Mouse (Mus musculus) embryonic facial prominence, embryonic 12.5 days (tissue): ENCODE data around the gene Smurf2. TPM values are rescaled to one million over a fixed set of nuclear protein-coding genes. Genes with fewer than 3 reads are reported as not detected.

Source experiments
- ATAC-seq: fragments of 200-750 bp; cut with Nextera tagmentation; 2 replicates; pipeline ENCODE4 v1.8.0; 2017; ENCODE audit not compliant: insufficient number of reproducible peaks, insufficient read depth, low FRiP score, low TSS enrichment
- H3K27ac ChIP-seq: fragments of 300-500 bp; sonication (generic); 2 replicates; pipeline ENCODE4 v1.5.1; 2016; ENCODE audit warnings: mild to moderate bottlenecking
- H3K27me3 ChIP-seq: fragments of 300-500 bp; sonication (generic); 2 replicates; pipeline ENCODE4 v1.6.1; 2016; ENCODE audit warnings: mild to moderate bottlenecking, moderate library complexity
- H3K36me3 ChIP-seq: fragments of 300-500 bp; sonication (generic); 2 replicates; pipeline ENCODE4 v1.6.1; 2016; ENCODE audit warnings: mild to moderate bottlenecking
- H3K4me1 ChIP-seq: fragments of 300-500 bp; sonication (generic); 2 replicates; pipeline ENCODE4 v1.6.1; 2016
- H3K4me2 ChIP-seq: fragments of 300-500 bp; sonication (generic); replicated peaks from 2 replicates; pipeline ENCODE4 v1.6.1; 2016; ENCODE audit warnings: mild to moderate bottlenecking, moderate library complexity
- H3K4me3 ChIP-seq: fragments of 300-500 bp; sonication (generic); 2 replicates; pipeline ENCODE4 v1.5.1; 2016; ENCODE audit warnings: mild to moderate bottlenecking
- H3K9ac ChIP-seq: fragments of 300-500 bp; sonication (generic); 2 replicates; pipeline ENCODE4 v1.6.1; 2016; ENCODE audit warnings: mild to moderate bottlenecking, moderate library complexity
- H3K9me3 ChIP-seq: fragments of 300-500 bp; sonication (generic); 2 replicates; pipeline ENCODE4 v1.6.1; 2016; ENCODE audit warnings: mild to moderate bottlenecking, moderate library complexity
- WGBS: fragments of 180-500 bp; shearing (Covaris S2); methylation state at CpG from one replicate; pipeline ENCODE4 v1.1.7; 2016; 5-methylcytosine and 5-hydroxymethylcytosine counted together
- polyA plus RNA-seq: library from polyadenylated mRNA; unstranded; fragments of >200 nt; fragmentation: Nextera tagmentation; extraction: Ambion mirVana; gene quantifications from 2 replicates; pipeline ENCODE4 v1.2.1, GENCODE M21; 2016

Gene Smurf2
- polyA plus RNA-seq, 1 experiment from 2014 or later: 16.5 TPM

DNA sequence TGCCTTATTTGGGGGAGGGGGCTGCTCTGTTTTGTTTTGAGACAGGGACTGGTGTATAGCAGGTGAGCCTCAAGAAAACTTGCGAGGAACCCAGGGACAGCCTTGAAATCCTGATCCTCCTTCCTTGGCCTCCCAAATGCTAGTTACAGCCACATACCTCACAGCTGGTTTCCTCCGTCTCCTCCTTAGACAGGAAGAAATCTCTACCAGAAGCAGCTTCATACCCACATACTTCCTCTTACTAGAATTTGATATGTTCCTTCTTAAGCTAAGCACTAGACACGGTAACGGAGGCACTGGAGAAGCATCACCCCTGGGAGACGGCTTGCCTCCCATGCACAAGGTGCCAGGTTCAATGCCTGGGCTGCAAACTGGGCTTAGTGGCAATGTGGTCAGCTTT lies 16.8 kb upstream of the Smurf2 start:
- Histone ChIP-seq H3K4me3 (no peak overlapping the region), H3K4me2 (no peak overlapping the region), H3K9ac (no peak overlapping the region), H3K36me3 (no peaks in the 10 kb centered on the region), H3K9me3 (no peaks in the 10 kb centered on the region), H3K27ac (no peak overlapping the region), H3K4me1 (no peaks in the 10 kb centered on the region), H3K27me3 (no peaks in the 10 kb centered on the region)
- WGBS: 79% methylated on average over 5 of the region's 5 CpGs
- ATAC-seq: no peak

DNA sequence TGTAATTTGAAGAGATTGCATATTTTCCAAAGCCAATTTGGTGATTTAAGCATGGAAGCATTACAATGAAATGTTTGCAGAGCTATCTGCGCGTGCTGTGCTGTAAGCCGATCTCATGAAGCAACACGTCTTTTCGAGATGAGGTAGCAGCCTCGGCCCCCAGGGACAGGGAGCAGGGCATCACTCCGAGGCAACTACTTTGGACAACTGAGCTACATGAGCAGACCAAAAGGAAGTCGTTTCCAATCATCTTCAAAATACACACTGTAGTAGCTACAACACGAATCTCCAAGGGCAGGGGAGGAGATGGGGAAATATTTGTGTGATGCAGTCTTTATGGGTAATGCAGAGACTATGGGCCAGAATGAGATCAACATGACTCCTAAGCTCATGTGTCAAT lies 9.9 kb upstream of the Smurf2 start:
- no peaks in the 10 kb centered on the region for H3K27me3 ChIP-seq
- H3K4me1 ChIP-seq: no peaks in the 10 kb centered on the region
- 44% methylated on average over 9 of the region's 9 CpGs for WGBS
- H3K9me3 ChIP-seq: no peaks in the 10 kb centered on the region
- no peaks in the 10 kb centered on the region for H3K36me3 ChIP-seq
- H3K9ac ChIP-seq: no peak overlapping the region
- no peak overlapping the region for H3K4me3 ChIP-seq
- no peak overlapping the region for H3K4me2 ChIP-seq
- no peak for ATAC-seq
- no peak overlapping the region for H3K27ac ChIP-seq

DNA sequence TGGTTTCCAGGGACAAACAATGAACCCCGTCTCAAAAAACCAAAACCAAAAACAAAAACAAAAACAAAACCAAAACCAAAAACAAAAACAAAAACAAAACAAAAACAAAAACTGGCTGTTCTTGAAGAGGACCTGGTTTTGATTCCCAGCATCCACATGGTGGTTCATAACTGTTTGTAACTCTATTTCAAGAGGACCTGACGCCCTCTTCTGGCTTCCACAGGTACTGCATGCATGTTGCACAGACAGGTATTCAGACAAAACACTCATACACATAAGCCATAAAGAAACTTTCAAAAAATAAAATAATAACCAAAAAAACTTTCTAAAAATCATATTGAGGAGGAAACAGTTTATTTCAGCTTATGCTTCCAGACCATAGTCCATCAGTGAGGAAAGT lies 8.4 kb upstream of the Smurf2 start:
- Histone ChIP-seq H3K27me3 (no peaks in the 10 kb centered on the region), H3K9me3 (no peaks in the 10 kb centered on the region), H3K27ac (no peak overlapping the region), H3K36me3 (no peaks in the 10 kb centered on the region), H3K4me1 (no peaks in the 10 kb centered on the region), H3K4me2 (no peak overlapping the region), H3K4me3 (no peak overlapping the region), H3K9ac (no peak overlapping the region)
- WGBS: 56% methylated on average over 2 of the region's 2 CpGs
- no peak for ATAC-seq

DNA sequence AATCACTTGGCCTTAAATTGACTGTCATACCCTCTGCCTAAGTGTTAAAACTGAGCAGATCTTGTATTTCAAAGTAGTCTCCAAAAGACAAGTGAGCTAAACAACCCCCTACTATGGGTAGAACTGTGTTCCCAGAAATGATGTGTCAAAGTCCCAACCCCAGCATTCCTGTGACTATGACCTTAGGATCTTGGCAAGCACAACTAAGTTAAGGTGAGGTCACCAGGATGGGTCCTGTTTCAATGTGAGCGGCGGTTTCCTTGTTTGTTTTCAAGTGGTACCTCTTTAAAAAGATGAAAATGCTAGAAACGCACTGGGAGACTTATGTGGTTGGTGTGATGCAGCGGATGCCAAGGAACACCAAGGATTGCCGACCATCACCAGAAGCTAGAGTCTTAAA lies 7.4 kb upstream of the Smurf2 start:
- Histone ChIP-seq H3K9ac (no peak overlapping the region), H3K27ac (no peak overlapping the region), H3K9me3 (no peaks in the 10 kb centered on the region), H3K36me3 (no peaks in the 10 kb centered on the region), H3K4me3 (no peak overlapping the region), H3K4me2 (no peak overlapping the region), H3K27me3 (no peaks in the 10 kb centered on the region), H3K4me1 (no peaks in the 10 kb centered on the region)
- ATAC-seq: no peak
- WGBS: 97% methylated on average over 5 of the region's 5 CpGs

GRCm38 (mm10) chr11:106927226-106927625 lies 6.7 kb upstream of the Smurf2 start:
- Histone ChIP-seq H3K9me3 (no peaks in the 10 kb centered on the region), H3K9ac (no peak overlapping the region), H3K27me3 (no peaks in the 10 kb centered on the region), H3K4me1 (no peaks in the 10 kb centered on the region), H3K27ac (no peak overlapping the region), H3K4me2 (no peak overlapping the region), H3K4me3 (no peak overlapping the region), H3K36me3 (no peaks in the 10 kb centered on the region)
- 93% methylated on average over 5 of the region's 5 CpGs for WGBS
- ATAC-seq: no peak

GRCm38 (mm10) chr11:106926732-106927131 lies 6.2 kb upstream of the Smurf2 start:
- Histone ChIP-seq H3K4me2 (no peak overlapping the region), H3K9me3 (no peaks in the 10 kb centered on the region), H3K9ac (no peak overlapping the region), H3K27ac (no peak overlapping the region), H3K27me3 (no peaks in the 10 kb centered on the region), H3K36me3 (no peaks in the 10 kb centered on the region), H3K4me3 (no peak overlapping the region), H3K4me1 (no peaks in the 10 kb centered on the region)
- WGBS: 86% methylated on average over 4 of the region's 4 CpGs
- no peak for ATAC-seq

GRCm38 (mm10) chr11:106919612-106920550 lies 634 bp downstream of the Smurf2 start:
- H3K9me3 ChIP-seq: no peaks in the 10 kb centered on the region
- peak overlapping the region; percentile 74 for H3K4me2 ChIP-seq
- H3K27ac ChIP-seq: peak overlapping the region; percentile 95
- peak overlapping the region; percentile 95 for H3K9ac ChIP-seq
- peak; percentile 84 for ATAC-seq
- H3K4me3 ChIP-seq: peak overlapping the region; percentile 94
- under 1% methylated on average over 55 of the region's 87 CpGs for WGBS
- no peaks in the 10 kb centered on the region for H3K36me3 ChIP-seq
- no peaks in the 10 kb centered on the region for H3K27me3 ChIP-seq
- peaks cover 14% of the 10 kb centered on the region for H3K4me1 ChIP-seq

DNA sequence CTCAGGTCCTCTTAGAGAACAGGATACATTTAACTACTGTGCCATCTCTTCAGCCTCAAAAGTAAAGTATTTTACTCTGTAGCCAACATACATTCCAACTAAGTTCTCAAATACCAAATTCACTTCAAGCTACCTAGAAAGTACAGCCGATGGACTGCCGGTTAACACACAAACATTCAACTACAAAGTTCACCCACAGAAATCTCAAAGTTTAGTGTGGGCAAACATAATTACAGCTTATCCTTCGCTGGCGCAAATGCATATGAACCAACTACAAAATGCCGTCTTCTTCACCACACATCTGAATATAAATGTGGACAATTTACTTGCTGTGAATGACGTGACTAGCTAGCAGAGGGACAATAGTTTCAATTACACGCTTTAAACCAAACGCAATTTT lies 1.6 kb downstream of the Smurf2 start:
- Histone ChIP-seq H3K9me3 (no peaks in the 10 kb centered on the region), H3K9ac (peak overlapping the region; percentile 95), H3K36me3 (no peaks in the 10 kb centered on the region), H3K27ac (no peak overlapping the region), H3K4me1 (peaks cover 14% of the 10 kb centered on the region), H3K4me2 (peak overlapping the region; percentile 74), H3K27me3 (no peaks in the 10 kb centered on the region), H3K4me3 (peak overlapping the region; percentile 94)
- no peak for ATAC-seq
- WGBS: 23% methylated on average over 8 of the region's 8 CpGs

GRCm38 (mm10) chr11:106911257-106911656 lies 9.3 kb downstream of the Smurf2 start:
- H3K4me1 ChIP-seq: no peaks in the 10 kb centered on the region
- no peak overlapping the region for H3K4me2 ChIP-seq
- H3K27ac ChIP-seq: no peak overlapping the region
- no peaks in the 10 kb centered on the region for H3K27me3 ChIP-seq
- H3K9me3 ChIP-seq: no peaks in the 10 kb centered on the region
- ATAC-seq: no peak
- no peaks in the 10 kb centered on the region for H3K36me3 ChIP-seq
- no peak overlapping the region for H3K4me3 ChIP-seq
- no peak overlapping the region for H3K9ac ChIP-seq

- no peak overlapping the region for H3K27ac ChIP-seq
- H3K9ac ChIP-seq: no peak overlapping the region
- H3K36me3 ChIP-seq: no peaks in the 10 kb centered on the region
- ATAC-seq: no peak
- no peak overlapping the region for H3K4me2 ChIP-seq
- H3K4me3 ChIP-seq: no peak overlapping the region
- no peaks in the 10 kb centered on the region for H3K4me1 ChIP-seq
- H3K9me3 ChIP-seq: no peaks in the 10 kb centered on the region
- H3K27me3 ChIP-seq: no peaks in the 10 kb centered on the region
Observed at GRCm38 (mm10) chr11:106908016-106908415, 12.5 kb downstream of the Smurf2 start.

- Histone ChIP-seq H3K9me3 (no peaks in the 10 kb centered on the region), H3K36me3 (no peaks in the 10 kb centered on the region), H3K4me2 (no peak overlapping the region), H3K9ac (no peak overlapping the region), H3K27me3 (no peaks in the 10 kb centered on the region), H3K27ac (no peak overlapping the region), H3K4me1 (no peaks in the 10 kb centered on the region), H3K4me3 (no peak overlapping the region)
- no peak for ATAC-seq
- 89% methylated on average over 1 of the region's 1 CpGs for WGBS
Observed at GRCm38 (mm10) chr11:106907253-106907652, 13.3 kb downstream of the Smurf2 start.

- no peak overlapping the region for H3K27ac ChIP-seq
- no peak overlapping the region for H3K9ac ChIP-seq
- no peaks in the 10 kb centered on the region for H3K4me1 ChIP-seq
- WGBS: 90% methylated on average over 4 of the region's 4 CpGs
- peak; percentile 56; the same call in 1 of the 2 replicates for ATAC-seq
- no peak overlapping the region for H3K4me2 ChIP-seq
- no peaks in the 10 kb centered on the region for H3K27me3 ChIP-seq
- no peak overlapping the region for H3K4me3 ChIP-seq
- no peaks in the 10 kb centered on the region for H3K9me3 ChIP-seq
- H3K36me3 ChIP-seq: no peaks in the 10 kb centered on the region
Observed at GRCm38 (mm10) chr11:106905707-106906106, 14.8 kb downstream of the Smurf2 start.
